ENCODE assay signal across 7 mouse cellular contexts in the genomic region with DNA sequence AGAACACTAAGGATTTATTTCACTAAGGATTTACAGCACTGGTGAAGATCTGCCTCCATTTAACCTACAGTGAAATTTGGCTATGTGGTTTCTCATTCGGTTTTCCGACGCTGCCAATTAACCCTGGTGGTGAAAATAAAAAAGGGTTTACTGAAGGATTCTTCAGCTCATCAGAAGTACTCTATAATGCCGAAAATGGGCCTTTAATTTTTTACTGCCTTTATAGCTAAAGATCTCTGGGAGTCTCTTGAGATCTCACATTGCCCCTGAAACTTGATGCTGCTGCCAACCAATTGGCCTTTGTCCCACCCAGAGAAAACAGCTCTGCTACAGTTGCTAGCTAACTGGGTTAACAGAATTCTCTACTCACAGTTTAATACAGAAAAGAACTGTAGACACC. TPM values are rescaled to one million over a fixed set of nuclear protein-coding genes. Genes with fewer than 3 reads are reported as not detected.
A peak's percentile ranks its signal among the peaks of the same experiment; 100 is the strongest.
DNase-seq lines count a peak whose midpoint lies in the region; ATAC-seq and TF ChIP-seq lines count a peak whose summit lies in the region.

No protein-coding gene starts in this region.

- no peaks in the 10 kb centered on the region for H3K27me3 ChIP-seq in neural tube, embryonic 11.5 days (ENCODE audit: control insufficient read depth, insufficient read depth, low read length)
- H3K27me3 ChIP-seq in embryonic facial prominence, embryonic 14.5 days (replicated peaks; ENCODE audit: control insufficient read depth, insufficient read depth, low read length) = no peaks in the 10 kb centered on the region
- no peaks in the 10 kb centered on the region for H3K27me3 ChIP-seq in intestine, postnatal 0 days (replicated peaks; ENCODE audit: control insufficient read depth, insufficient read depth, low read length)
- no peaks in the 10 kb centered on the region for H3K27me3 ChIP-seq in midbrain, embryonic 13.5 days

- peak overlapping the region; percentile 97 for H3K9ac ChIP-seq in neural tube, embryonic 11.5 days (ENCODE audit: low read length)
- H3K9ac ChIP-seq in embryonic facial prominence, embryonic 14.5 days (ENCODE audit: low read depth, low read length) = peak overlapping the region; percentile 100
- peak overlapping the region; percentile 100 for H3K9ac ChIP-seq in intestine, postnatal 0 days (ENCODE audit: low read depth, low read length)
- peak overlapping the region; percentile 98 for H3K9ac ChIP-seq in midbrain, embryonic 13.5 days (replicated peaks)

- TF ChIP-seq CTCF in intestine, postnatal 0 days (IDR thresholded peaks at IDR 0.05; ENCODE audit: low read depth) = peak; percentile 29

- peaks cover 4% of the 10 kb centered on the region for H3K36me3 ChIP-seq in neural tube, embryonic 11.5 days (ENCODE audit: control insufficient read depth, insufficient read depth, low read length)
- peaks cover 23% of the 10 kb centered on the region for H3K36me3 ChIP-seq in embryonic facial prominence, embryonic 14.5 days (ENCODE audit: control insufficient read depth, insufficient read depth, low read length)
- H3K36me3 ChIP-seq in intestine, postnatal 0 days (ENCODE audit: control insufficient read depth, insufficient read depth) = peaks cover 20% of the 10 kb centered on the region
- H3K36me3 ChIP-seq in midbrain, embryonic 13.5 days = peaks cover 22% of the 10 kb centered on the region

- H3K4me2 ChIP-seq in neural tube, embryonic 11.5 days (ENCODE audit: low read depth) = peak overlapping the region; percentile 60
- peak overlapping the region; percentile 58 for H3K4me2 ChIP-seq in embryonic facial prominence, embryonic 14.5 days (ENCODE audit: low read depth, low read length)
- peak overlapping the region; percentile 68 for H3K4me2 ChIP-seq in intestine, postnatal 0 days (replicated peaks; ENCODE audit: low read depth)
- H3K4me2 ChIP-seq in midbrain, embryonic 13.5 days (replicated peaks) = peak overlapping the region; percentile 76

- H3K27ac ChIP-seq in neural tube, embryonic 11.5 days (ENCODE audit: low read depth, low read length) = peak overlapping the region; percentile 99
- H3K27ac ChIP-seq in embryonic facial prominence, embryonic 14.5 days (replicated peaks; ENCODE audit: low read depth, low read length) = peak overlapping the region; percentile 100
- peak overlapping the region; percentile 100 for H3K27ac ChIP-seq in intestine, postnatal 0 days (ENCODE audit: low read depth, low read length)
- H3K27ac ChIP-seq in midbrain, embryonic 13.5 days = peak overlapping the region; percentile 100

- H3K4me3 ChIP-seq in neural tube, embryonic 11.5 days (ENCODE audit: low read depth, low read length) = peak overlapping the region; percentile 85
- H3K4me3 ChIP-seq in embryonic facial prominence, embryonic 14.5 days (ENCODE audit: low read depth, low read length) = peak overlapping the region; percentile 98
- peak overlapping the region; percentile 92 for H3K4me3 ChIP-seq in intestine, postnatal 0 days (ENCODE audit: low read depth, low read length)
- H3K4me3 ChIP-seq in midbrain, embryonic 13.5 days (replicated peaks) = peak overlapping the region; percentile 96

- DNase-seq in neural tube, embryonic 11.5 days (ENCODE audit: low spot score) = no peak
- DNase-seq in neural tube, embryonic 10.5 days (ENCODE audit: extremely low spot score, low spot score) = no peak
- peak; percentile 64 for DNase-seq in embryonic facial prominence, embryonic 14.5 days (ENCODE audit: low spot score)
- DNase-seq in gastrocnemius, postnatal 4 days (ENCODE audit: low spot score in 2 of 2) = no peak
- no peak for DNase-seq in spleen, postnatal 10 days (ENCODE audit: low spot score in 2 of 2)

- no peak for ATAC-seq in neural tube, embryonic 11.5 days (ENCODE audit: insufficient read depth, low FRiP score, low TSS enrichment)
- ATAC-seq in embryonic facial prominence, embryonic 14.5 days (ENCODE audit: low read depth) = no peak
- ATAC-seq in intestine, postnatal 0 days = no peak
- ATAC-seq in midbrain, embryonic 13.5 days = no peak

- no peaks in the 10 kb centered on the region for H3K9me3 ChIP-seq in neural tube, embryonic 11.5 days (ENCODE audit: control insufficient read depth, low read length)
- no peaks in the 10 kb centered on the region for H3K9me3 ChIP-seq in embryonic facial prominence, embryonic 14.5 days (ENCODE audit: control insufficient read depth, low read length)
- no peaks in the 10 kb centered on the region for H3K9me3 ChIP-seq in intestine, postnatal 0 days (ENCODE audit: control insufficient read depth)
- no peaks in the 10 kb centered on the region for H3K9me3 ChIP-seq in midbrain, embryonic 13.5 days

- WGBS in neural tube, embryonic 11.5 days = 1% methylated on average over 4 of the region's 4 CpGs
- 0% methylated on average over 4 of the region's 4 CpGs for WGBS in embryonic facial prominence, embryonic 14.5 days
- WGBS in intestine, postnatal 0 days = under 1% methylated on average over 4 of the region's 4 CpGs
- 4% methylated on average over 4 of the region's 4 CpGs for WGBS in midbrain, embryonic 13.5 days

- H3K4me1 ChIP-seq in neural tube, embryonic 11.5 days (ENCODE audit: control insufficient read depth, insufficient read depth, low read length) = 0 out of 2 replicates have a peak, but pooled peaks cover 3% of the 10 kb centered on the region
- peaks cover 13% of the 10 kb centered on the region; the same call in 1 of the 2 replicates for H3K4me1 ChIP-seq in embryonic facial prominence, embryonic 14.5 days (ENCODE audit: control insufficient read depth, insufficient read depth, low read length)
- H3K4me1 ChIP-seq in intestine, postnatal 0 days (replicated peaks; ENCODE audit: control insufficient read depth, insufficient read depth, low read length) = no peaks in the 10 kb centered on the region; the same call in 1 of the 2 replicates
- peaks cover 25% of the 10 kb centered on the region for H3K4me1 ChIP-seq in midbrain, embryonic 13.5 days (replicated peaks)

RNA-seq across cellular contexts. Expression of a gene that starts 40.1 kb away (rescaled TPM):
- 9.5 and 10.9 TPM in 2 replicates for polyA plus RNA-seq in neural tube, embryonic 11.5 days (2014; fragmentation: Nextera tagmentation; extraction: Ambion mirVana)
- 12.5 and 14.4 TPM in 2 replicates for polyA plus RNA-seq in embryonic facial prominence, embryonic 14.5 days (2014; fragmentation: Nextera tagmentation; extraction: Ambion mirVana)
- polyA plus RNA-seq in intestine, postnatal 0 days (2015; fragmentation: Nextera tagmentation; extraction: Ambion mirVana) = 1.5 and 2.0 TPM in 2 replicates
- polyA plus RNA-seq in midbrain, embryonic 13.5 days (2015; fragmentation: Nextera tagmentation; extraction: Ambion mirVana) = 32.5 and 33.9 TPM in 2 replicates
- total RNA-seq in gastrocnemius, postnatal 4 days (2021) = under 1 TPM in 1 of 2 experiments, not detected in 1; 0.08 TPM

RNA-seq across cellular contexts. Expression of a gene that starts 41.0 kb away (rescaled TPM):
- polyA plus RNA-seq in neural tube, embryonic 11.5 days (2014; fragmentation: Nextera tagmentation; extraction: Ambion mirVana) = 88.8 and 89.0 TPM in 2 replicates
- 105 and 115 TPM in 2 replicates for polyA plus RNA-seq in embryonic facial prominence, embryonic 14.5 days (2014; fragmentation: Nextera tagmentation; extraction: Ambion mirVana)
- polyA plus RNA-seq in intestine, postnatal 0 days (2015; fragmentation: Nextera tagmentation; extraction: Ambion mirVana) = 113 and 131 TPM in 2 replicates
- 71.0 and 83.2 TPM in 2 replicates for polyA plus RNA-seq in midbrain, embryonic 13.5 days (2015; fragmentation: Nextera tagmentation; extraction: Ambion mirVana)
- total RNA-seq in gastrocnemius, postnatal 4 days (2021) = 100 to 1,000 TPM; 117 to 126 TPM

RNA-seq across cellular contexts. Expression of a gene that starts 59.4 kb away (rescaled TPM):
- polyA plus RNA-seq in neural tube, embryonic 11.5 days (2014; fragmentation: Nextera tagmentation; extraction: Ambion mirVana) = 0.95 TPM in 2 replicates
- polyA plus RNA-seq in embryonic facial prominence, embryonic 14.5 days (2014; fragmentation: Nextera tagmentation; extraction: Ambion mirVana) = 1.2 and 1.6 TPM in 2 replicates
- polyA plus RNA-seq in intestine, postnatal 0 days (2015; fragmentation: Nextera tagmentation; extraction: Ambion mirVana) = 1.8 and 1.9 TPM in 2 replicates
- 1.2 and 1.7 TPM in 2 replicates for polyA plus RNA-seq in midbrain, embryonic 13.5 days (2015; fragmentation: Nextera tagmentation; extraction: Ambion mirVana)
- 10 to 100 TPM; 28.8 to 35.2 TPM for total RNA-seq in gastrocnemius, postnatal 4 days (2021)
